Mouse (Mus musculus) intestine, embryonic 14.5 days (tissue): Measurements from ENCODE around the gene Ppm1h. TPM values are rescaled to one million over a fixed set of nuclear protein-coding genes. Genes with fewer than 3 reads are reported as not detected.

Experiments used
- ATAC-seq: fragments of 200-750 bp; cut with Nextera tagmentation; replicated peaks from 2 replicates; pipeline ENCODE4 v1.8.0; 2017; ENCODE audit warnings: low read depth, moderate number of reproducible peaks, moderate TSS enrichment, moderate library complexity; ENCODE audit not compliant: low FRiP score, low TSS enrichment
- DNase-seq: peaks from one replicate; pipeline ENCODE4 v3.0.0-alpha.2; 2018; ENCODE audit warnings: low spot score
- H3K27ac ChIP-seq: fragments of 300-500 bp; sonication (generic); 2 replicates; pipeline ENCODE4 v1.5.1; 2014; ENCODE audit warnings: low read depth, mild to moderate bottlenecking, control low read depth
- H3K27me3 ChIP-seq: fragments of 300-500 bp; sonication (generic); replicated peaks from 2 replicates; pipeline ENCODE4 v1.6.1; 2014; ENCODE audit warnings: low read length, control low read depth; ENCODE audit not compliant: control insufficient read depth, insufficient read depth
- H3K36me3 ChIP-seq: fragments of 300-500 bp; sonication (generic); 2 replicates; pipeline ENCODE4 v1.6.1; 2014; ENCODE audit warnings: low read length, control low read depth; ENCODE audit not compliant: control insufficient read depth, insufficient read depth
- H3K4me1 ChIP-seq: fragments of 300-500 bp; sonication (generic); replicated peaks from 2 replicates; pipeline ENCODE4 v1.6.1; 2014; ENCODE audit warnings: low read length, control low read depth, mixed read lengths; ENCODE audit not compliant: control insufficient read depth, insufficient read depth
- H3K4me2 ChIP-seq: fragments of 300-500 bp; sonication (generic); 2 replicates; pipeline ENCODE4 v1.6.1; 2014; ENCODE audit warnings: low read length
- H3K4me3 ChIP-seq: fragments of 300-500 bp; sonication (generic); 2 replicates; pipeline ENCODE4 v1.5.1; 2014; ENCODE audit warnings: low read depth, low read length, control low read depth, mixed read lengths
- H3K9ac ChIP-seq: fragments of 300-500 bp; sonication (generic); 2 replicates; pipeline ENCODE4 v1.6.1; 2014; ENCODE audit warnings: mild to moderate bottlenecking, low read length
- H3K9me3 ChIP-seq: fragments of 300-500 bp; sonication (generic); 2 replicates; pipeline ENCODE4 v1.6.1; 2016; ENCODE audit warnings: low read length, control low read depth; ENCODE audit not compliant: control insufficient read depth
- WGBS: fragments of 180-500 bp; shearing (Covaris S2); extraction: QIAGEN DNeasy Blood & Tissue Kit; methylation state at CpG from one replicate; pipeline ENCODE4 v1.1.7; 2014; 5-methylcytosine and 5-hydroxymethylcytosine counted together
- polyA plus RNA-seq: library from polyadenylated mRNA; unstranded; fragments of >200 nt; fragmentation: Nextera tagmentation; extraction: Ambion mirVana; gene quantifications from 2 replicates; pipeline ENCODE4 v1.2.1, GENCODE M21; 2014

Gene Ppm1h
- polyA plus RNA-seq, 1 experiment from 2014 or later, result 13.2 TPM

DNA sequence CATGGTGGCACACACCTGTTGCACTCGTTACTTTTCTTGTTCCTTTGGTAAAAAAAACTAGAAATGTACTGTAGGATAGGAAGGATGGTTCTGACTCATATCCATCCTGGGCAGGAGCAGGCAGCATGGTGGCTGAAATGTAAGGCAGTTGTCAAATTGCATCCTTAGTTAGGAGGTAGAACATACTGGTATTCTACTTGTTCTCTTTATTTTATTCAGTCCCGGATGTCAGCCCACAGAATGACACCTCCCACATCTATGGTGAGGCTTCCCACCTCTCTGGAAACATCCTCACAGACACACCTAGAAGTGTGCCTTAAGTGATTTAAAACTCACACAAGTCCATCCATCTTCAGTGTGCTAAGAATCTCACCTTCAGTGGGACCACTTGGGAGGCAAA is 49.6 kb downstream of the Ppm1h start:
- H3K4me3 ChIP-seq, result no peak overlapping the region
- no peak overlapping the region for H3K9ac ChIP-seq
- 85% methylated on average over 2 of the region's 2 CpGs for WGBS
- no peak for DNase-seq
- H3K4me2 ChIP-seq, result no peak overlapping the region
- no peaks in the 10 kb centered on the region for H3K27me3 ChIP-seq
- no peaks in the 10 kb centered on the region for H3K36me3 ChIP-seq
- ATAC-seq, result no peak
- H3K4me1 ChIP-seq, result no peaks in the 10 kb centered on the region
- no peak overlapping the region for H3K27ac ChIP-seq
- H3K9me3 ChIP-seq, result no peaks in the 10 kb centered on the region

DNA sequence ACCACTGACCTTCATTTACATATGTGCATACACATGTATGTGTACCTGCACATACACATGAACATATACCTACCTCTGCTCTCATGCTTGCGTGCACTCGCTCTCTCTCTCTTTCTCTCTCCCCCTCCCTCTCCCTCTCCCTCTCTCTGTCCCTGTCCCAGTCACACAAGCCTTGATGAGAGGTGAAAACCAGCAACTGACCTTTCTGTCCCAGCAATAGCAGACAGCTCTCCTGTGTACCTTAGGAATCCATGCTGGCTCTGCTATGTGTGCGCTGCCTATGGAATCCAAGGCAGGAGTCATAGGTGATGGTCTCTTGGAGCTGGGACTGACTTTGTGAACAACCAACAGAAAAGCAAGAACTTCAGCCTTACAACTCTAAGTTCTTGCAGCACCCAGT is 53.6 kb downstream of the Ppm1h start:
- Histone ChIP-seq H3K9me3 (no peaks in the 10 kb centered on the region), H3K4me1 (no peaks in the 10 kb centered on the region), H3K4me3 (no peak overlapping the region), H3K27ac (no peak overlapping the region), H3K9ac (no peak overlapping the region), H3K4me2 (no peak overlapping the region), H3K27me3 (no peaks in the 10 kb centered on the region), H3K36me3 (no peaks in the 10 kb centered on the region)
- 97% methylated on average over 3 of the region's 3 CpGs for WGBS
- DNase-seq (no peak), ATAC-seq (no peak)

DNA sequence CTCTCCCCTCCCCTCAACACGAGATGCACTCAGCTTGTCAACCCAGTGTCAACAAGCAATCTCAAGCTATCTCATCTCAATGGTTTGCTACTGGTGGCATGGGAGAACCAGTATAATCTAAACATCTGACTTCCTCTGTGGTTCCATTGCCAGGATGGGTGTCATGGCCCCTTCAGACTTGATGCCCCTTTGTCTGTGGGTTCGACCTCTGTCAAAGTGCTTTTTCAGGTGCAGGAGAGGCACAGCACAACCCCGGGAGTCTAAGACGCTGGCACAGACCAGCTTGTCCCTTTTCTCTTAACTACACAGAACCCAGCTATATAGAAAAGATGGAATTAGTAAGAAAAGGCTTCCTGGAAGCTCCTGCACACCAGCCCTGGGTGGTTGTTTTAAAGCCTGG is 56.0 kb downstream of the Ppm1h start:
- no peaks in the 10 kb centered on the region for H3K27me3 ChIP-seq
- ATAC-seq, result no peak
- no peak overlapping the region for H3K9ac ChIP-seq
- no peaks in the 10 kb centered on the region for H3K4me1 ChIP-seq
- no peak overlapping the region for H3K4me2 ChIP-seq
- WGBS, result 87% methylated on average over 4 of the region's 4 CpGs
- H3K36me3 ChIP-seq, result no peaks in the 10 kb centered on the region
- H3K9me3 ChIP-seq, result no peaks in the 10 kb centered on the region
- no peak for DNase-seq
- no peak overlapping the region for H3K27ac ChIP-seq
- H3K4me3 ChIP-seq, result no peak overlapping the region

DNA sequence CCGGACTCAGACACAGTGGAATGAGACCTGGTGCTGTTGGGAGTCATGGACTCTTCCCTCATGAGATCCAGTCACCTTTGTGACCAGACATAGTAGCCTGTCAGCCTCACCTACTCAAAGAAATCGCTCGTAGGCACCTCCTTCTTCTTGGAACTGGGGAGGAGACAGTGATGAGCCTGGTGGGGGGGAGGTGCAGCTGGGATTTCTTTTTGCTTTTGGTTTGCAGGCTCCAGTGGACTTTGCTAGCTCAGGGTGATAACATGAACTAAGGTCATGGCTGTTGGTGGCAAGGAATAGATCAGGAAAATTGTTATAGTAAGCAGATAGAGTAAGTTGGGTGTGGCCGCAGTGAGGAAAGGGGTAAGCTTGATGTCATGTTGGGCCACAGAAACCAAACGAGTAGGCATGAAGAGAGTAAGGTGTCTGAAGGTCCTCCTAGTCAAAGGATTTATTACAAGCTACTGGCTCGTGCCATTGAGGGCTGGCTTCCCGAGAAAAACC is 56.8 kb downstream of the Ppm1h start:
- Histone ChIP-seq H3K9me3 (no peaks in the 10 kb centered on the region), H3K4me2 (no peak overlapping the region), H3K4me3 (no peak overlapping the region), H3K27me3 (no peaks in the 10 kb centered on the region), H3K36me3 (no peaks in the 10 kb centered on the region), H3K9ac (no peak overlapping the region), H3K4me1 (no peaks in the 10 kb centered on the region), H3K27ac (no peak overlapping the region)
- DNase-seq (no peak), ATAC-seq (no peak)
- WGBS, result 84% methylated on average over 7 of the region's 7 CpGs

DNA sequence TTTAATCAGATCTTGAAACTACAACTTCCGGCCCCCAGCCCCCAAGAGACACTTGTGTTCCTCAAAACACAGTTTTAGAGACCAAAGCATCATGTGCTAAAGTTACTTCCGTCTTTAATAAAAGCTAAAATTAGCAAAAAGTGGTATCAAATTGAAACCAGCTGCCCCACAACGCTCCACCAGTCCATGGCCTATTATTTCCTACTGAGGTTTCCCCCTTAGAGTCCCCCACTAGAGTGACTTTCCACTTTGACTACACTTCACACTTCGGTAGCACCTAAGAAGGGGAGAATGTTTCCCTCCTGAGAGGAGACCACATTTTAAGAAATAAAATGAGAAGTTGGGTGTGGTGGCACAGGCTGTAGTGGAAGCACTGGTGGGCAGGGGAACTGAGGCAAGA is 58.3 kb downstream of the Ppm1h start:
- DNase-seq (no peak), ATAC-seq (no peak)
- Histone ChIP-seq H3K4me2 (no peak overlapping the region), H3K27me3 (no peaks in the 10 kb centered on the region), H3K36me3 (no peaks in the 10 kb centered on the region), H3K27ac (no peak overlapping the region), H3K4me3 (no peak overlapping the region), H3K9me3 (no peaks in the 10 kb centered on the region), H3K4me1 (no peaks in the 10 kb centered on the region), H3K9ac (no peak overlapping the region)
- WGBS, result 88% methylated on average over 4 of the region's 4 CpGs

DNA sequence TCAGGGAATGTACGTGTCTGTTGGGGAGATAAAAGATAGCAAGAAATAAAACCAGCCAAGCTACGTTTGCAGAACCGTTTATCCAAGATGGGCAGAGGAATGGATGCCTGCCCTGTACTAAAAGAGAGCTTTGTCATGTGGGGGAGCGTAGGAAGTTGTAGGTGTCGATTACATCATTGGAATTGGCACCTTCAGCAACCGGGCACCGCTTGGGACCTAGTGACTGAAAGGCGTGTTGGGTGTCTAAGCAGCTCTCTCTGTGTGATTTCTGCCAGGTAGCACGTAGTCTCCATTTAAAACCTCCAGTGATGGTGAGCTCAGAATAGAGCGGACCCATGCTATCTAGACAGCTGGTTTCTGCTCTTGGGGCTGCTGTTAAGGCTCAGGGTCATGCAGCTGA is 60.0 kb downstream of the Ppm1h start:
- Histone ChIP-seq H3K27ac (no peak overlapping the region), H3K4me1 (no peaks in the 10 kb centered on the region), H3K4me2 (no peak overlapping the region), H3K36me3 (no peaks in the 10 kb centered on the region), H3K9me3 (no peaks in the 10 kb centered on the region), H3K9ac (no peak overlapping the region), H3K4me3 (no peak overlapping the region), H3K27me3 (no peaks in the 10 kb centered on the region)
- ATAC-seq (no peak), DNase-seq (no peak)
- 79% methylated on average over 10 of the region's 10 CpGs for whole genome bisulfite sequencing

DNA sequence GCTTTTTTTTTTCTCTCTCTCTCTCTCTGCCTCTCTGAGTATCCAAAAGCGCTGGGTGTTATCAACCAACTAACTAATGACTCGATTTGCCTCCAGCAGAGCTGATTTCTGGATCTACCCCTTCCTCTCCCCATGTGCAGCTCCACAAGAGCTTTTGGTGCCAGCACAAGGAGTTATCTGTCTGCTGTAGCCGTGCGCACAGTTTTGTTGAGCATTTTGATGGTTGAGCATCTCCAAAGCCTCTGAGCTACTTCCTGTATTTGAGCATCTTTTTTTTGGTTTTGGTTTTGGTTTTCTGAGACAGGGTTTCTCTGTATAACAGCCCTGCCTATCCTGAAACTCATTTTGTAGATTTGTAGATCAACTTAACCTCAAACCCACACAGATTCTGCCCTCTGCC is 60.5 kb downstream of the Ppm1h start:
- ATAC-seq (no peak), DNase-seq (no peak)
- no peak overlapping the region for H3K9ac ChIP-seq
- no peaks in the 10 kb centered on the region for H3K4me1 ChIP-seq
- H3K9me3 ChIP-seq, result no peaks in the 10 kb centered on the region
- no peaks in the 10 kb centered on the region for H3K36me3 ChIP-seq
- WGBS, result 87% methylated on average over 4 of the region's 4 CpGs
- no peak overlapping the region for H3K4me2 ChIP-seq
- H3K27me3 ChIP-seq, result no peaks in the 10 kb centered on the region
- H3K4me3 ChIP-seq, result no peak overlapping the region
- no peak overlapping the region for H3K27ac ChIP-seq

DNA sequence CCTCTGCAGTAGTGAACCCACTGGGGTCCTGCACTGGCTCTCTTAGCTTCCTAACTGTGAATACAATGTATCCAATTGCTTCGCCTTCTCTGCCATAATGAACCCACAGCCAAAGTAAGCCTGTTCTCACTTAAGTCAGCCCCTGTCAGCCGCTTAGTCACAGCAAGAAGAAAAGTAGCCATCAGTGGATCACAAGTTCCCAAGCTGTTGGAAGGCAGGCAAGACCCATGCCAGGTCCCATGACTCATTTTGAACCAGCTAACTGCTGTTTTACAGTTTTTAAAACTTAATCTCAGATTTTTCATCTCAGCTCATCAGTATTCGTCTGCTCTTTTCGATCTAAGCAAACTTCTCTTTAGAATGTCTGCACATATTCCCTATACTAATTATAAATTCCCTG is 61.6 kb downstream of the Ppm1h start:
- DNase-seq (no peak), ATAC-seq (no peak)
- Histone ChIP-seq H3K4me1 (no peaks in the 10 kb centered on the region), H3K4me3 (no peak overlapping the region), H3K27me3 (no peaks in the 10 kb centered on the region), H3K9ac (no peak overlapping the region), H3K27ac (no peak overlapping the region), H3K36me3 (no peaks in the 10 kb centered on the region), H3K4me2 (no peak overlapping the region), H3K9me3 (no peaks in the 10 kb centered on the region)
- 88% methylated on average over 4 of the region's 4 CpGs for WGBS

DNA sequence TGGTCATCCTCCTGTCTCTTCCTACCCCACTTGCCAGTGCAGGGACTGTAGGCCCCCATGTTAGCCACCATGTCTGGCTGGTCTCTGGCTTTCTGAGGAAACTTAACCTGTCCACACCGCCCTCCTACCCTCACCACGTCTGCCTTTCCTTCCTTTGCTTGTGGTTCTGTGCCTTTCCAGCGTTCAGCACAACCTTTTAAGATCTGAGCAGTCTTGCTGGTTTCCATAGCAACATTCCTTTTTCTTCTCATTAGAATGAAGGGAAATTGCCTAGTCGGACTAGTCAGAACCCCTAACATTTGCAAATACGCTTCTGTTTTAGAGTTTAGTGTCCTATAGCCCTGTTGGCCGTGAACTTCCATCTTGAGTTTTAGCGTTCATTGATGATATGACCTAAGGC is 62.6 kb downstream of the Ppm1h start:
- Histone ChIP-seq H3K27me3 (no peaks in the 10 kb centered on the region), H3K27ac (no peak overlapping the region), H3K9me3 (no peaks in the 10 kb centered on the region), H3K9ac (no peak overlapping the region), H3K4me3 (no peak overlapping the region), H3K36me3 (no peaks in the 10 kb centered on the region), H3K4me1 (no peaks in the 10 kb centered on the region), H3K4me2 (no peak overlapping the region)
- no peak for ATAC-seq
- no peak for DNase-seq
- 89% methylated on average over 7 of the region's 7 CpGs for WGBS
